Mouse (Mus musculus) olfactory bulb, adult 2 months (tissue): ENCODE results near the gene Zfp408.

ENCODE experiments used
- CTCF ChIP-seq: fragments of 200-500 bp; IDR thresholded peaks from 2 replicates; pipeline ENCODE4 v1.5.1; 2012; ENCODE audit warnings: low read depth, mild to moderate bottlenecking, low read length, moderate library complexity; ENCODE audit not compliant: insufficient read depth
- POLR2A ChIP-seq: fragments of 200-500 bp; IDR thresholded peaks from 2 replicates; pipeline ENCODE4 v1.6.1; 2012; ENCODE audit warnings: mild to moderate bottlenecking, low read depth, low read length, moderate library complexity; ENCODE audit not compliant: insufficient read depth

DNA sequence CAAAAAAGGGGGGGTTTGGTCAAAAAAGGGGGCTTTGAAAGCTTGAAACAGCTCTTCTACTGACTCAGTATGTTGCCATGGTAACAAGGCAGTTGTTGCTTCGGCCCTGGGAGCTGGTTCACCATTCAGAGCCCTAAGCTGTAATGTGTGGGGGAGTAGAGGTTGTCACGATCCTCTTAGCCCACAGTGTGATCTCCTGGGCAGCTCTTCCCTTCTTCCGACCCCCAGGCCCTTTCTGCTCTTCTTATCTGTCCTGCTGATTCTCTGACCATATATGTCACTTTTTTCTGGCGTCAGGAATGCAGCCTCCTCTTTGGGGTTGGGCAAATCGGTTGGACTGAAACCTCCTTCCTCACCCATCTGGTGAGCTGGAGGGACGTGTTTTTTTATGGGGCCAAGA, 3.3 kb upstream of the Zfp408 start:
- TF ChIP-seq CTCF (no peak), POLR2A (no peak)
